Mouse (Mus musculus) kidney, postnatal 10 days (tissue): ENCODE results near the gene Gm2956.
A peak's percentile ranks its signal among the peaks of the same experiment; 100 is the strongest.
"Not testable (repeated sequence)": the region's sequence is repeated elsewhere in the genome, so short reads cannot be mapped to it uniquely, and the experiment has no call there.

Source experiments
- DNase-seq: peaks from one replicate; pipeline ENCODE4 v3.0.0; 2021; ENCODE audit warnings: mixed read lengths

The Gm2956 gene

DNA sequence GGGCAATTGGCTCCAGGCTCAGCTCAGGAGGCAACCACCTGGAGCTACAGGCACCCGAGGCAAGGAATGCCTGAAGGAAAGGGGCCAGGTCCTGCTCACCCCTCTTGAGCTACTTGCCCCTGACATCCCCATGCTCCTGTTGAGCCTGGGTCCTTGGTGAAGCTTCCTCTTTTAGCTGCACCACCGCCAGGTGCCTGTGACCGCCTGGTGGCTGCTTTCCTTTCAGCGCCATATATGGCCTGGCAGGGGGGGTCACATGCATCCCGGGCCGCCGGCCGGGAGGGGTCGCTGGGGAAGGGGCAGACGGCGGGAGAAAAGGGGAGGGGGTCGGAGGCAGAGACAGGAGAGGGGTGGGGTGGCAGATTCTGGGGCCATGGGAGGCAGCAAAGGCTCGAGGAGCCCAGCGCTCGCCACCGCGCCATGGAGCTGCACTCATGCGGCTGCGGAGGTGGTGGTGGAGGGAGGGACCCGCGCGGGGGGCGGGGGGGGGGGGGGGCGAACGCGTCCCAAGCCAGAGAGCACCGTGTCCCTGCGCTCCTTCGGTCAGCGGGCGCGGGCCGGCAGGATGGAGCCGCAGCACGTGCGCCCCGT, at the start of gene Gm2956:
Gm2956 (plus strand) TSS at position 541 of the 591 bp plus-strand sequence.
- DNase-seq, result peak; percentile 0

- DNase-seq, result peak; percentile 3
Observed at GRCm38 (mm10) chr14:3333406-3333805, 979 bp downstream of the Gm2956 start.

GRCm38 (mm10) chr14:3394793-3395192, 62.4 kb downstream of the Gm2956 start, which contains the start of gene Gm10413:
Gene Gm10413, plus strand, starts transcription at chr14:3395093.
- DNase-seq, result not testable (repeated sequence)
